In genomic region chr2:3512076-3512475, GRCm38 (mm10) we compare ENCODE assay signal across 7 mouse cellular contexts. TPM values are rescaled to one million over a fixed set of nuclear protein-coding genes. Genes with fewer than 3 reads are reported as not detected.
DNase-seq lines count a peak whose midpoint lies in the region; ATAC-seq and TF ChIP-seq lines count a peak whose summit lies in the region.

No protein-coding gene starts in this region.

- H3K4me1 ChIP-seq in forebrain, postnatal 0 days (ENCODE audit: insufficient read depth), result no peaks in the 10 kb centered on the region; the same call in 1 of the 2 replicates
- H3K4me1 ChIP-seq in stomach, embryonic 16.5 days (ENCODE audit: control insufficient read depth, insufficient read depth, low read length), result peaks cover 10% of the 10 kb centered on the region

- no peak for TF ChIP-seq CTCF in forebrain, postnatal 0 days (IDR thresholded peaks at IDR 0.05; ENCODE audit: low read depth)

- no peaks in the 10 kb centered on the region for H3K9me3 ChIP-seq in forebrain, postnatal 0 days (ENCODE audit: low read length)
- no peaks in the 10 kb centered on the region for H3K9me3 ChIP-seq in stomach, embryonic 16.5 days (replicated peaks; ENCODE audit: control insufficient read depth, low read length)

- peak overlapping the region; percentile 93 for H3K9ac ChIP-seq in forebrain, postnatal 0 days
- peak overlapping the region; percentile 88 for H3K9ac ChIP-seq in stomach, embryonic 16.5 days (ENCODE audit: low read length)

- peaks cover 16% of the 10 kb centered on the region for H3K36me3 ChIP-seq in forebrain, postnatal 0 days (ENCODE audit: insufficient read depth)
- peaks cover 6% of the 10 kb centered on the region; the same call in 1 of the 2 replicates for H3K36me3 ChIP-seq in stomach, embryonic 16.5 days (ENCODE audit: control insufficient read depth, insufficient read depth, low read length)

- WGBS in forebrain, postnatal 0 days, result under 1% methylated on average over 15 of the region's 15 CpGs
- 0% methylated on average over 15 of the region's 15 CpGs for WGBS in stomach, embryonic 16.5 days

- peak overlapping the region; percentile 93 for H3K4me3 ChIP-seq in forebrain, postnatal 0 days (ENCODE audit: low read depth, low read length)
- peak overlapping the region; percentile 75 for H3K4me3 ChIP-seq in stomach, embryonic 16.5 days (replicated peaks; ENCODE audit: low read length)

- H3K4me2 ChIP-seq in forebrain, postnatal 0 days (ENCODE audit: low read depth), result peak overlapping the region; percentile 88
- H3K4me2 ChIP-seq in stomach, embryonic 16.5 days (ENCODE audit: low read depth, low read length), result peak overlapping the region; percentile 83

- no peaks in the 10 kb centered on the region for H3K27me3 ChIP-seq in forebrain, postnatal 0 days (ENCODE audit: insufficient read depth, low read length)
- H3K27me3 ChIP-seq in stomach, embryonic 16.5 days (ENCODE audit: control insufficient read depth, insufficient read depth, low read length), result no peaks in the 10 kb centered on the region

- H3K27ac ChIP-seq in forebrain, postnatal 0 days (ENCODE audit: low read depth, low read length), result peak overlapping the region; percentile 94
- peak overlapping the region; percentile 75 for H3K27ac ChIP-seq in stomach, embryonic 16.5 days (ENCODE audit: low read length)

- peak; percentile 59 for DNase-seq in 3T3-L1 (ENCODE audit: low read depth, low spot score)
- peak; percentile 76 for DNase-seq in CD4-positive helper T cell, adult 2 months (ENCODE audit: low read depth, low spot score)
- peak; percentile 65 for DNase-seq in cerebellum, adult 11-12 months
- peak; percentile 4 for DNase-seq in forebrain, postnatal 0 days
- DNase-seq in kidney, postnatal 25 days, result peak; percentile 12 to 41

- ATAC-seq in forebrain, postnatal 0 days, result no peak
- peak; percentile 19 for ATAC-seq in megakaryocyte, adult 5-6 weeks (ENCODE audit: poor library complexity, severe bottlenecking)
- ATAC-seq in stomach, embryonic 16.5 days (ENCODE audit: insufficient read depth, low FRiP score), result no peak

RNA-seq across cellular contexts. Expression of gene Gm45902, which starts 0.5 kb away (rescaled TPM):
- total RNA-seq in forebrain, postnatal 0 days (2014; rRNA removed), result 8.1 and 10.8 TPM in 2 replicates
- 4.8 and 5.3 TPM in 2 replicates for polyA plus RNA-seq in forebrain, postnatal 0 days (2015; fragmentation: Nextera tagmentation; extraction: Ambion mirVana)
- total RNA-seq in megakaryocyte, adult 5-6 weeks (2015), result 3.3 and 4.1 TPM in 2 replicates
- total RNA-seq in megakaryocyte, adult 5-6 weeks (2017), result 7.5 and 8.7 TPM in 2 replicates
- polyA plus RNA-seq in stomach, embryonic 16.5 days (2015; fragmentation: Nextera tagmentation; extraction: Ambion mirVana), result 4.0 and 4.2 TPM in 2 replicates

RNA-seq across cellular contexts. Expression of gene Hspa14, which starts 0.5 kb away (rescaled TPM):
- total RNA-seq in forebrain, postnatal 0 days (2014; rRNA removed), result 63.1 and 67.0 TPM in 2 replicates
- polyA plus RNA-seq in forebrain, postnatal 0 days (2015; fragmentation: Nextera tagmentation; extraction: Ambion mirVana), result 49.1 and 50.9 TPM in 2 replicates
- 49.2 and 67.3 TPM in 2 replicates for total RNA-seq in megakaryocyte, adult 5-6 weeks (2015)
- total RNA-seq in megakaryocyte, adult 5-6 weeks (2017), result 124 and 125 TPM in 2 replicates
- 84.2 and 90.2 TPM in 2 replicates for polyA plus RNA-seq in stomach, embryonic 16.5 days (2015; fragmentation: Nextera tagmentation; extraction: Ambion mirVana)

RNA-seq across cellular contexts. Expression of gene Cdnf, which starts 0.8 kb away (rescaled TPM):
- 0.71 and 0.92 TPM in 2 replicates for total RNA-seq in forebrain, postnatal 0 days (2014; rRNA removed)
- 0.16 and 0.35 TPM in 2 replicates for polyA plus RNA-seq in forebrain, postnatal 0 days (2015; fragmentation: Nextera tagmentation; extraction: Ambion mirVana)
- total RNA-seq in megakaryocyte, adult 5-6 weeks (2015), result 0.47 TPM in 1 of 2 replicates, not detected in the other
- 0.55 and 0.81 TPM in 2 replicates for total RNA-seq in megakaryocyte, adult 5-6 weeks (2017)
- 0.15 and 0.20 TPM in 2 replicates for polyA plus RNA-seq in stomach, embryonic 16.5 days (2015; fragmentation: Nextera tagmentation; extraction: Ambion mirVana)

RNA-seq across cellular contexts. Expression of gene Suv39h2, which starts 37.2 kb away (rescaled TPM):
- 6.8 and 12.1 TPM in 2 replicates for total RNA-seq in forebrain, postnatal 0 days (2014; rRNA removed)
- polyA plus RNA-seq in forebrain, postnatal 0 days (2015; fragmentation: Nextera tagmentation; extraction: Ambion mirVana), result 7.6 and 8.8 TPM in 2 replicates
- total RNA-seq in megakaryocyte, adult 5-6 weeks (2015), result 7.5 and 8.6 TPM in 2 replicates
- total RNA-seq in megakaryocyte, adult 5-6 weeks (2017), result 6.9 and 10.2 TPM in 2 replicates
- 6.2 and 7.2 TPM in 2 replicates for polyA plus RNA-seq in stomach, embryonic 16.5 days (2015; fragmentation: Nextera tagmentation; extraction: Ambion mirVana)

RNA-seq across cellular contexts. Expression of gene Fam107b, which starts 58.2 kb away (rescaled TPM):
- 60.2 and 63.4 TPM in 2 replicates for total RNA-seq in forebrain, postnatal 0 days (2014; rRNA removed)
- polyA plus RNA-seq in forebrain, postnatal 0 days (2015; fragmentation: Nextera tagmentation; extraction: Ambion mirVana), result 31.2 and 37.1 TPM in 2 replicates
- total RNA-seq in megakaryocyte, adult 5-6 weeks (2015), result 794 and 805 TPM in 2 replicates
- total RNA-seq in megakaryocyte, adult 5-6 weeks (2017), result 673 and 930 TPM in 2 replicates
- polyA plus RNA-seq in stomach, embryonic 16.5 days (2015; fragmentation: Nextera tagmentation; extraction: Ambion mirVana), result 42.2 and 47.0 TPM in 2 replicates

Comparison
In these comparisons a context has a peak if more than half of its experiments do, and no peak if none do; other contexts are left out.
1. DNase-seq: peak in every context shown above with its lines; median percentile 76 in CD4-positive helper T cell, adult 2 months; 65 in cerebellum, adult 11-12 months; 59 in 3T3-L1; 26 in kidney, postnatal 25 days; 4 in forebrain, postnatal 0 days.